Mouse (Mus musculus) fibroblast of lung, adult 2 months (primary cell): ENCODE measurements around the gene Agmat.

Source experiments
- DNase-seq: peaks from one replicate; pipeline ENCODE4 v3.0.0-alpha.2; 2011; ENCODE audit warnings: low read depth

Gene Agmat

GRCm38 (mm10) chr4:141781201-141781985, 34.9 kb downstream of the Agmat start:
- no peak for DNase-seq

- no peak for DNase-seq
Measured at GRCm38 (mm10) chr4:141784835-141785234, 38.4 kb downstream of the Agmat start.

GRCm38 (mm10) chr4:141786141-141786540, 39.7 kb downstream of the Agmat start:
- no peak for DNase-seq

GRCm38 (mm10) chr4:141787046-141787445, 40.6 kb downstream of the Agmat start:
- DNase-seq, result peak; percentile 81

- DNase-seq, result no peak
Measured at GRCm38 (mm10) chr4:141787462-141787861, 41.0 kb downstream of the Agmat start.

- no peak for DNase-seq
Measured at GRCm38 (mm10) chr4:141789564-141790218, 43.2 kb downstream of the Agmat start.

GRCm38 (mm10) chr4:141790524-141790990, 44.1 kb downstream of the Agmat start, which contains the start of gene Dnajc16:
TSS of gene Dnajc16 (minus strand) at chr4:141790931.
- DNase-seq, result peak; percentile 99

- no peak for DNase-seq
Measured at GRCm38 (mm10) chr4:141791486-141791885, 45.0 kb downstream of the Agmat start.

GRCm38 (mm10) chr4:141791951-141792350, 45.5 kb downstream of the Agmat start:
- no peak for DNase-seq

GRCm38 (mm10) chr4:141792554-141793281, 46.2 kb downstream of the Agmat start:
- DNase-seq, result no peak

GRCm38 (mm10) chr4:141793282-141794151, 47.0 kb downstream of the Agmat start, which contains the start of gene Casp9:
TSS of gene Casp9 (plus strand) at chr4:141793612.
- DNase-seq, result peak; percentile 93

GRCm38 (mm10) chr4:141794152-141794535, 47.7 kb downstream of the Agmat start:
- DNase-seq, result no peak

GRCm38 (mm10) chr4:141796356-141796755, 49.9 kb downstream of the Agmat start:
- no peak for DNase-seq

- DNase-seq, result no peak
Measured at GRCm38 (mm10) chr4:141796954-141797353, 50.5 kb downstream of the Agmat start.

GRCm38 (mm10) chr4:141797545-141797944, 51.1 kb downstream of the Agmat start:
- DNase-seq, result no peak

GRCm38 (mm10) chr4:141804105-141804504, 57.6 kb downstream of the Agmat start:
- no peak for DNase-seq

- DNase-seq, result no peak
Measured at GRCm38 (mm10) chr4:141805886-141806285, 59.4 kb downstream of the Agmat start.
